Mouse (Mus musculus): Measurements from ENCODE around the gene Olfr298.

Gene Olfr298

DNA sequence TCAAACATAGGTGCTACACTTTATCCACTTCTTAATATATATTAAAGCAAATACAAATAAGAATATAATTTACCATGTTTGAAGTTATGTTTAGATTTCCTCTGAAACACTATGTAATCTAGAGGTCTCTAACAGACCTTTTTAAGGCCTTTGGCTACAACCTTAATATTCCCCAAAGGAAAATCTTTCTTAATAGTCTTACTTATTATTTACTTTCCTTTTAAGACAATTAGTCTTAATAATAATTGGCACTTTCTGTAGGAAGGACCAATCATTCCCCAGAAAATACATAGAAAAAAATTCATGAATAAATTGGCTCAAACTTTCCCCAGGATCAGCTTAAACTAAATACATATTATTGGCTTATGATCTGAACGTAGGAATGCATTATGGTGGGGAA lies at the start of gene Olfr298:
Olfr298 (minus strand) TSS at position 101 of the 400 bp plus-strand sequence.
- DNase-seq (ENCODE audit: low read depth), result no peak

DNA sequence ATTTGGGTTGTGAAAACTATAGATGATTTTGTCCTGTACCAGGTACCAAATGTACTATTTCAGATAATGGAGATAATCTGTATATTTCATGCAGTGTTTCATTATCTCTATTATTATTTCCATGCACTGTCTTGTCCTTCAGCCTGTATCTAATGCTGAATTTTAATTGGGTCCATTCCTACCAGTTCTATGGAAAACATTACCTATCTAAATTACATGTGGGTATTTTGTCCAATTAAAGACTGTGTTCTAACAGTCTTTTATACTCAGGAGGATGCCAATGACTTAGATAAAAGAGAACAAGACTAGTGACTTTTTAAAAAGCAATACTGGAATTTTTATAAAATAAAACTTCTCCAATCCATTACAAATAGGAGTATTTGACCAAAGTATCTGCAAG lies 27.4 kb upstream of the Olfr298 start, which contains the start of gene Olfr297:
Olfr297 (plus strand) TSS at position 301 of the 400 bp plus-strand sequence.
- DNase-seq (ENCODE audit: low read depth), result no peak

DNA sequence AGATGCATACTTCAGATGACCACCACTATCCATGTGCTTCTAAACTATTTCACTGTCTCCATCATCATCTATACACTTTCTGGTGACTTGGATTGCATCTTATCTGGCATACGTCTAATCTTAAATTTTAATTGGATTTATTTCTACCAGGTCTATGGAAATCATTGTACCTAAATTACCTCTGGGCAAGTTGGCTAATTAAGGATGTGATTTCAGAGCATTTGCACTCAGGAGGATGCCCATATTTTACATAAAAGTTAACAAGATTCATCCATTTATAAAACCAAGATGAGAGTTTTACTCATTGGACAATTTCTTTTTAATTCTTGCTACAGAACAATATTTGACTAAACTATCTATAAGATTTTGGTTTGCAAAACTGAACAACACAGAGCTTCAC lies 32.7 kb downstream of the Olfr298 start, which contains the start of gene Olfr299:
Olfr299 (plus strand) TSS at position 301 of the 400 bp plus-strand sequence.
- no peak for DNase-seq (ENCODE audit: low read depth)
